Mouse (Mus musculus) megakaryocyte-erythroid progenitor cell, adult 5-6 weeks (primary cell): ENCODE measurements around the gene Rhbdd3. TPM values are rescaled to one million over a fixed set of nuclear protein-coding genes. Genes with fewer than 3 reads are reported as not detected.

ENCODE experiments used
- ATAC-seq: replicated peaks from 2 replicates; pipeline ENCODE4 v1.8.0; 2016; ENCODE audit warnings: mild to moderate bottlenecking, inconsistent platforms; ENCODE audit not compliant: severe bottlenecking, poor library complexity, low FRiP score, low TSS enrichment
- total RNA-seq, 2 experiments: library from RNA; stranded (forward) in 1 of 2; stranded (reverse) in 1 of 2; fragments of 200-1000, 215-1000 nt in 1 of 2; fragments of >200 nt in 1 of 2; fragmentation: Nextera tagmentation in 1 of 2; gene quantifications; 2 replicates each; pipeline ENCODE4 v1.2.3; 2014 to 2017

The Rhbdd3 gene
- total RNA-seq, 2 experiments from 2014 or later: 22.3 to 33.4 TPM

GRCm38 (mm10) chr11:5154961-5155805 lies 56.5 kb downstream of the Rhbdd3 start:
- no peak for ATAC-seq

Other genes starting within 250 kb of the Rhbdd3 start
- gene Nf2, start 249.4 kb upstream of the Rhbdd3 start, total RNA-seq (2014; fragmentation: Nextera tagmentation): 39.0 and 45.3 TPM in 2 replicates
- 68.1 and 86.7 TPM in 2 replicates for gene Nf2, start 249.4 kb upstream of the Rhbdd3 start, total RNA-seq (2017)
- gene Nipsnap1, start 225.0 kb upstream of the Rhbdd3 start, total RNA-seq (2014; fragmentation: Nextera tagmentation): 12.1 and 17.8 TPM in 2 replicates
- gene Nipsnap1, start 225.0 kb upstream of the Rhbdd3 start, total RNA-seq (2017): 11.6 and 13.7 TPM in 2 replicates
- gene Thoc5, start 203.6 kb upstream of the Rhbdd3 start, total RNA-seq (2014; fragmentation: Nextera tagmentation): 38.3 and 51.3 TPM in 2 replicates
- 66.9 and 68.5 TPM in 2 replicates for gene Thoc5, start 203.6 kb upstream of the Rhbdd3 start, total RNA-seq (2017)
- 21.1 and 23.4 TPM in 2 replicates for gene Nefh, start 150.9 kb upstream of the Rhbdd3 start, total RNA-seq (2014; fragmentation: Nextera tagmentation)
- gene Nefh, start 150.9 kb upstream of the Rhbdd3 start, total RNA-seq (2017): 30.0 and 43.5 TPM in 2 replicates
- 136 and 160 TPM in 2 replicates for gene Ap1b1, start 112.1 kb upstream of the Rhbdd3 start, total RNA-seq (2014; fragmentation: Nextera tagmentation)
- gene Ap1b1, start 112.1 kb upstream of the Rhbdd3 start, total RNA-seq (2017): 116 and 165 TPM in 2 replicates
- gene Rasl10a, start 40.8 kb upstream of the Rhbdd3 start, total RNA-seq (2014; fragmentation: Nextera tagmentation): not detected in 2 replicates
- gene Rasl10a, start 40.8 kb upstream of the Rhbdd3 start, total RNA-seq (2017): not detected in 2 replicates
- 0.87 and 4.4 TPM in 2 replicates for gene Gas2l1, start 33.6 kb upstream of the Rhbdd3 start, total RNA-seq (2014; fragmentation: Nextera tagmentation)
- 1.3 TPM in 1 of 2 replicates, not detected in the other for gene Gas2l1, start 33.6 kb upstream of the Rhbdd3 start, total RNA-seq (2017)
- gene Ewsr1, start 340 bp downstream of the Rhbdd3 start, total RNA-seq (2014; fragmentation: Nextera tagmentation): 450 and 540 TPM in 2 replicates
- gene Ewsr1, start 340 bp downstream of the Rhbdd3 start, total RNA-seq (2017): 724 and 794 TPM in 2 replicates
- gene Emid1, start 53.3 kb downstream of the Rhbdd3 start, total RNA-seq (2014; fragmentation: Nextera tagmentation): 3.2 and 4.9 TPM in 2 replicates
- gene Emid1, start 53.3 kb downstream of the Rhbdd3 start, total RNA-seq (2017): 3.4 and 5.2 TPM in 2 replicates
- 1.1 and 3.0 TPM in 2 replicates for gene Kremen1, start 162.6 kb downstream of the Rhbdd3 start, total RNA-seq (2014; fragmentation: Nextera tagmentation)
- gene Kremen1, start 162.6 kb downstream of the Rhbdd3 start, total RNA-seq (2017): 1.1 and 2.1 TPM in 2 replicates